Mouse (Mus musculus) forebrain, postnatal 0 days (tissue): ENCODE data around the gene Mboat2. TPM values are rescaled to one million over a fixed set of nuclear protein-coding genes. Genes with fewer than 3 reads are reported as not detected.

ENCODE experiments used
- ATAC-seq: fragments of 200-750 bp; cut with Nextera tagmentation; 2 replicates; pipeline ENCODE4 v1.8.0; 2017; ENCODE audit warnings: mild to moderate bottlenecking, moderate library complexity
- DNase-seq: peaks from one replicate; pipeline ENCODE4 v3.0.0-alpha.2; 2015
- H3K27ac ChIP-seq: fragments of 300-500 bp; sonication (generic); 2 replicates; pipeline ENCODE4 v1.5.1; 2014; ENCODE audit warnings: low read depth, mild to moderate bottlenecking, antibody characterized with exemption, low read length, moderate library complexity, mixed read lengths
- H3K27me3 ChIP-seq: fragments of 300-500 bp; sonication (generic); 2 replicates; pipeline ENCODE4 v1.6.1; 2014; ENCODE audit warnings: mild to moderate bottlenecking, low read length, mixed read lengths; ENCODE audit not compliant: insufficient read depth
- H3K36me3 ChIP-seq: fragments of 300-500 bp; sonication (generic); 2 replicates; pipeline ENCODE4 v1.6.1; 2014; ENCODE audit warnings: mild to moderate bottlenecking, moderate library complexity; ENCODE audit not compliant: insufficient read depth
- H3K4me1 ChIP-seq: fragments of 300-500 bp; sonication (generic); 2 replicates; pipeline ENCODE4 v1.6.1; 2014; ENCODE audit warnings: antibody characterized with exemption; ENCODE audit not compliant: insufficient read depth
- H3K4me2 ChIP-seq: fragments of 300-500 bp; sonication (generic); 2 replicates; pipeline ENCODE4 v1.6.1; 2014; ENCODE audit warnings: low read depth, mild to moderate bottlenecking, moderate library complexity
- H3K4me3 ChIP-seq: fragments of 300-500 bp; sonication (generic); 2 replicates; pipeline ENCODE4 v1.5.1; 2014; ENCODE audit warnings: low read depth, low read length, mixed read lengths
- H3K9ac ChIP-seq: fragments of 300-500 bp; sonication (generic); 2 replicates; pipeline ENCODE4 v1.6.1; 2014; ENCODE audit warnings: mild to moderate bottlenecking
- H3K9me3 ChIP-seq: fragments of 300-500 bp; sonication (generic); 2 replicates; pipeline ENCODE4 v1.6.1; 2016; ENCODE audit warnings: low read length
- CTCF ChIP-seq: sonication (generic); IDR thresholded peaks from 2 replicates; pipeline ENCODE4 v1.5.1; 2016; ENCODE audit warnings: antibody characterized with exemption, control low read depth, low read depth
- WGBS: fragments of 180-500 bp; shearing (Covaris S2); extraction: QIAGEN DNeasy Blood & Tissue Kit; methylation state at CpG from one replicate; pipeline ENCODE4 v1.1.7; 2014; 5-methylcytosine and 5-hydroxymethylcytosine counted together
- polyA plus RNA-seq: library from polyadenylated mRNA; unstranded; fragments of >200 nt; fragmentation: Nextera tagmentation; extraction: Ambion mirVana; gene quantifications from 2 replicates; pipeline ENCODE4 v1.2.1, GENCODE M21; 2015
- total RNA-seq: library from RNA; depleted of rRNA; stranded (reverse); fragments of >200 nt; gene quantifications from 2 replicates; pipeline ENCODE4 v1.2.3, GENCODE M21; 2014

Mboat2 gene
- total and polyA plus RNA-seq, 2 experiments from 2014 or later, result 69.3 to 73.2 TPM

- no peaks in the 10 kb centered on the region for H3K9me3 ChIP-seq
- no peaks in the 10 kb centered on the region for H3K4me1 ChIP-seq
- H3K4me2 ChIP-seq, result no peak overlapping the region
- no peak for DNase-seq
- H3K27me3 ChIP-seq, result no peaks in the 10 kb centered on the region
- H3K9ac ChIP-seq, result no peak overlapping the region
- no peak for TF ChIP-seq CTCF
- 74% methylated on average over 4 of the region's 4 CpGs for WGBS
- H3K36me3 ChIP-seq, result peaks cover 46% of the 10 kb centered on the region
- H3K27ac ChIP-seq, result no peak overlapping the region
- ATAC-seq, result no peak
- no peak overlapping the region for H3K4me3 ChIP-seq
These were observed 112.7 kb downstream of the Mboat2 start for GRCm38 (mm10) chr12:24943427-24943826.

GRCm38 (mm10) chr12:24944597-24944996, 113.9 kb downstream of the Mboat2 start:
- TF ChIP-seq CTCF, result no peak
- Histone ChIP-seq H3K9me3 (no peaks in the 10 kb centered on the region), H3K27ac (no peak overlapping the region), H3K4me1 (no peaks in the 10 kb centered on the region), H3K4me3 (no peak overlapping the region), H3K4me2 (no peak overlapping the region), H3K27me3 (no peaks in the 10 kb centered on the region), H3K9ac (no peak overlapping the region), H3K36me3 (peaks cover 41% of the 10 kb centered on the region)
- ATAC-seq (no peak), DNase-seq (no peak)
- WGBS, result 91% methylated on average over 7 of the region's 7 CpGs

GRCm38 (mm10) chr12:24947065-24947464, 116.4 kb downstream of the Mboat2 start:
- Histone ChIP-seq H3K27ac (no peak overlapping the region), H3K36me3 (peaks cover 42% of the 10 kb centered on the region), H3K4me2 (no peak overlapping the region), H3K4me3 (no peak overlapping the region), H3K9me3 (no peaks in the 10 kb centered on the region), H3K4me1 (no peaks in the 10 kb centered on the region), H3K9ac (no peak overlapping the region), H3K27me3 (no peaks in the 10 kb centered on the region)
- no peak for TF ChIP-seq CTCF
- 93% methylated on average over 14 of the region's 14 CpGs for WGBS
- DNase-seq, result no peak
- no peak for ATAC-seq

DNA sequence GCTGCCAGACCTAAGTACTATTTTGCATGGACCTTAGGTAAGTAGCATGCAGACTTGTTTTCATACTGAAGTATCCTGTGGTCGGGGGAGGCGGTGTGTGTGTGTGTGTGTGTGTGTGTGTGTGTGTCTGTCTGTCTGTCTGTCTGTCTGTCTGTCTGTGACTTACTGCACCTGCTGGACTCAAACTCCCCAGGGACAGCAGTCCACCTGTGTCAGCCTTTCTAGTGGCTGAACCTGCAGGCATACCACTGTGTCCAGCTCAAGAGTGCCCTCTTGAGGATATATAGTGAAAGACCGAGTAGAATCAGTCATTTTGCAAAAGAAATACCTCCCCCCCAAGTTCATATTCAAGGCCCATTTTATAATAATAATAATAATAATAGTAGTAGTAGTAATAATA, 117.7 kb downstream of the Mboat2 start:
- WGBS, result 61% methylated on average over 3 of the region's 3 CpGs
- H3K36me3 ChIP-seq, result peaks cover 37% of the 10 kb centered on the region
- no peaks in the 10 kb centered on the region for H3K4me1 ChIP-seq
- no peak for ATAC-seq
- H3K9me3 ChIP-seq, result no peaks in the 10 kb centered on the region
- no peak overlapping the region for H3K4me3 ChIP-seq
- peak; percentile 65 for DNase-seq
- peak; percentile 78 for TF ChIP-seq CTCF
- H3K9ac ChIP-seq, result no peak overlapping the region
- H3K4me2 ChIP-seq, result no peak overlapping the region
- H3K27ac ChIP-seq, result no peak overlapping the region
- H3K27me3 ChIP-seq, result no peaks in the 10 kb centered on the region

DNA sequence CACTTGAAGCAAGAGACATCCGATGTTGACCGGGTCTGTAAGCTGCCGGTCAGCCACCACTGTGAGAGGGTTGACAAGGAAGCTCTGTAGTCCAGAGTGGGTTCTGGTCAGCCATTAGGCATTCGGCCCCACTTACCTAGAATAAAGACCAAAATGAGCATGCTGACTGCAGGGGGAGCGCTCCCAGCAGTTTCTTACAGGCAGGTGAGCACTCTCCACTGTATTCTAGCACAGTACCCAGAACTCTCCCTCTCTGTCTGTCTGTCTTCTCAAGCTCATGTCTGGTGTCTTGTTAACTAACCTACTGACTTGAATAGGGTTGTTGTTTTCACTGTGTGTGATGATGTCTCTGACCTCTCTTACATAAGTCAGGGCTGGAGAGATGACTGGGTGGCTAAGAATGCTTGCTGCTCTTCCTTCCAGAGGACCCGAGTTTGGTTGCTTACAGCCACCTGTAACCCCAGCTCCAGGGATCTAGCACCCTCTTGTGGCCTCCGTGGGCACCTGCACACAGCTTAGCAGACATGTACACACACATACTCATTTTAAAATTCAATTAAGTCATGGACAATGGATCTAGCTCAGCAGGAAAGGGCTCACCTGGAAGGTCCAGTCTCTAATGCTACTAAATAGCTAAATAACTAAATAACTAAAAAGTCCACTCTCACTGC, 119.8 kb downstream of the Mboat2 start:
- Histone ChIP-seq H3K9me3 (no peaks in the 10 kb centered on the region), H3K27ac (no peak overlapping the region), H3K4me1 (no peaks in the 10 kb centered on the region), H3K36me3 (peaks cover 48% of the 10 kb centered on the region), H3K4me2 (no peak overlapping the region), H3K9ac (no peak overlapping the region), H3K27me3 (no peaks in the 10 kb centered on the region), H3K4me3 (no peak overlapping the region)
- 87% methylated on average over 7 of the region's 7 CpGs for WGBS
- DNase-seq, result peak; percentile 41
- peak; percentile 56 for TF ChIP-seq CTCF
- no peak for ATAC-seq

GRCm38 (mm10) chr12:24952147-24952546, 121.5 kb downstream of the Mboat2 start:
- DNase-seq (peak; percentile 79), ATAC-seq (peak; percentile 73)
- Histone ChIP-seq H3K4me3 (no peak overlapping the region), H3K36me3 (peaks cover 55% of the 10 kb centered on the region), H3K4me1 (no peaks in the 10 kb centered on the region), H3K27me3 (no peaks in the 10 kb centered on the region), H3K27ac (no peak overlapping the region), H3K9ac (no peak overlapping the region), H3K9me3 (no peaks in the 10 kb centered on the region), H3K4me2 (no peak overlapping the region)
- peak; percentile 90 for TF ChIP-seq CTCF
- 61% methylated on average over 6 of the region's 6 CpGs for WGBS

GRCm38 (mm10) chr12:24955137-24955536, 124.5 kb downstream of the Mboat2 start:
- Histone ChIP-seq H3K4me1 (no peaks in the 10 kb centered on the region), H3K9me3 (no peaks in the 10 kb centered on the region), H3K27me3 (no peaks in the 10 kb centered on the region), H3K4me3 (no peak overlapping the region), H3K27ac (no peak overlapping the region), H3K9ac (no peak overlapping the region), H3K36me3 (peaks cover 68% of the 10 kb centered on the region), H3K4me2 (no peak overlapping the region)
- no peak for TF ChIP-seq CTCF
- DNase-seq (no peak), ATAC-seq (no peak)
- 82% methylated on average over 9 of the region's 9 CpGs for WGBS
